Mouse (Mus musculus): ENCODE data around the gene Cbx1.
"Not testable (repeated sequence)": the region's sequence is repeated elsewhere in the genome, so short reads cannot be mapped to it uniquely, and the experiment has no call there.

Gene Cbx1

GRCm38 (mm10) chr11:96775063-96775462 is 13.9 kb upstream of the Cbx1 start:
- DNase-seq (ENCODE audit: low read depth, low spot score), result no peak

- no peak for DNase-seq (ENCODE audit: low read depth, low spot score)
These were observed 13.3 kb upstream of the Cbx1 start for GRCm38 (mm10) chr11:96775665-96776064.

GRCm38 (mm10) chr11:96776068-96776467 is 12.9 kb upstream of the Cbx1 start:
- no peak for DNase-seq (ENCODE audit: low read depth, low spot score)

GRCm38 (mm10) chr11:96776968-96777962 is 11.7 kb upstream of the Cbx1 start, which contains the start of gene Snx11:
TSS of gene Snx11 (minus strand) at chr11:96777559.
- DNase-seq (ENCODE audit: low read depth, low spot score), result peak; percentile 99

GRCm38 (mm10) chr11:96778061-96778627 is 10.8 kb upstream of the Cbx1 start:
- DNase-seq (ENCODE audit: low read depth, low spot score), result not testable (repeated sequence)

- DNase-seq (ENCODE audit: low read depth, low spot score), result peak; percentile 72
These were observed 8.6 kb upstream of the Cbx1 start for GRCm38 (mm10) chr11:96780306-96780705.

- peak; percentile 60 for DNase-seq (ENCODE audit: low read depth, low spot score)
These were observed 7.5 kb upstream of the Cbx1 start for GRCm38 (mm10) chr11:96781425-96781824.

- DNase-seq (ENCODE audit: low read depth, low spot score), result peak; percentile 89
These were observed 4.1 kb upstream of the Cbx1 start for GRCm38 (mm10) chr11:96784847-96785246.

GRCm38 (mm10) chr11:96786731-96787450 is 2.0 kb upstream of the Cbx1 start:
- DNase-seq (ENCODE audit: low read depth, low spot score), result no peak

- peak; percentile 86 for DNase-seq (ENCODE audit: low read depth, low spot score)
These were observed 1.1 kb downstream of the Cbx1 start for GRCm38 (mm10) chr11:96789990-96790389.

GRCm38 (mm10) chr11:96790681-96791080 is 1.8 kb downstream of the Cbx1 start:
- DNase-seq (ENCODE audit: low read depth, low spot score), result peak; percentile 66

GRCm38 (mm10) chr11:96795491-96795890 is 6.6 kb downstream of the Cbx1 start:
- DNase-seq (ENCODE audit: low read depth, low spot score), result peak; percentile 51

GRCm38 (mm10) chr11:96796081-96796480 is 7.2 kb downstream of the Cbx1 start:
- DNase-seq (ENCODE audit: low read depth, low spot score), result peak; percentile 83

- no peak for DNase-seq (ENCODE audit: low read depth, low spot score)
These were observed 7.7 kb downstream of the Cbx1 start for GRCm38 (mm10) chr11:96796586-96796985.

GRCm38 (mm10) chr11:96799511-96799910 is 10.6 kb downstream of the Cbx1 start:
- DNase-seq (ENCODE audit: low read depth, low spot score), result no peak

GRCm38 (mm10) chr11:96805606-96806005 is 16.7 kb downstream of the Cbx1 start:
- DNase-seq (ENCODE audit: low read depth, low spot score), result no peak

- peak; percentile 71 for DNase-seq (ENCODE audit: low read depth, low spot score)
These were observed 19.1 kb downstream of the Cbx1 start for GRCm38 (mm10) chr11:96808066-96808465.

- DNase-seq (ENCODE audit: low read depth, low spot score), result no peak
These were observed 20.8 kb downstream of the Cbx1 start for GRCm38 (mm10) chr11:96809562-96810235.

GRCm38 (mm10) chr11:96811188-96811587 is 22.3 kb downstream of the Cbx1 start:
- DNase-seq (ENCODE audit: low read depth, low spot score), result not testable (repeated sequence)

GRCm38 (mm10) chr11:96813455-96813854 is 24.5 kb downstream of the Cbx1 start:
- DNase-seq (ENCODE audit: low read depth, low spot score), result no peak

GRCm38 (mm10) chr11:96813920-96814319 is 25.0 kb downstream of the Cbx1 start:
- no peak for DNase-seq (ENCODE audit: low read depth, low spot score)
